Mouse (Mus musculus) heart, adult 8-10 months (tissue): ENCODE data around the gene Ugt1a5. TPM values are rescaled to one million over a fixed set of nuclear protein-coding genes. Genes with fewer than 3 reads are reported as not detected.

Source experiments
- DNase-seq: peaks from one replicate; pipeline ENCODE4 v3.0.0; 2022; ENCODE audit warnings: low spot score
- total RNA-seq, 4 experiments: library from RNA; stranded (reverse); gene quantifications; 2 replicates each; pipeline ENCODE4 v1.2.4; 2022

The Ugt1a5 gene
- total RNA-seq, 4 experiments from 2014 or later = 0.12 to 0.26 (median 0.22) TPM; not detected in 1

DNA sequence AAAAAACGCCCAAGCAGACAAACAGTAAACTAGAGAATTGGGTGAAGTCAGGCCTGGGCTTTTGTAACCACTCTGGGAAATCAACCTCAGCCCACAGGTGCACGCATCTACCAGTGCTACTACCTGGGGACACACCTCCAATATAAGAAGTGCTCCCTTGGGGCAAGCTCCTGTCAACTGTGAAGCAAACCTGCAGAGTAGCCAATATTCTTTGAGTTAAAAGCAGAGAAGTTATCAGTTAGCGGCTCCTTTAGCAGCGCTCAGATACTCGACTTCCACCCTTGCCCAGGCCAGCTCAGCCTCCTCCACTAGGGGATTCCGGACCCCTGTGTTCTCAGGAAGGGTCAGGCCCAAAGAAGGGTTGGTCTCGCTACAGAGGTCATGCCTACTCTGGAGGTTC lies 95.9 kb downstream of the Ugt1a5 start:
- DNase-seq = no peak

GRCm38 (mm10) chr1:88262255-88262654 lies 96.4 kb downstream of the Ugt1a5 start:
- DNase-seq = no peak

DNA sequence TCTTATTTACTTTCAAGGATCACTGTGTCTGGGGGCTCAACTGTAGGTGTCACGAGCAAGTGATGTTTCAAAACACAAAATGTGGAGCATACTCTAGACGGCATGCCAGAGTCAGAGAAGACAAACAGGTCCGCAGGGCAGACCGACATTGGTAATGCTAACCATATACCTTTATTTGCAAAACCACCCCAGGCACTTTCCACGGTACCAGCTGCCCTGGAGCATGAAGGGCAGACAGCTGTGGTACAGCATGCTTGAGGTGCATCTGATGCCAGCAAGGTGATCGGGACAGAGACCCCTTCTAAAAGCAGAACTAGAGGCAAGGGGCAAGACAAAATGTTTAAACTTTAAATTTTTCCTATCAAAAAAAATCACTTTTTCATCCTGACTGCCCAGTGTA lies 97.1 kb downstream of the Ugt1a5 start:
- DNase-seq = no peak

- DNase-seq = no peak
These were observed 98.0 kb downstream of the Ugt1a5 start for GRCm38 (mm10) chr1:88263778-88264177.

DNA sequence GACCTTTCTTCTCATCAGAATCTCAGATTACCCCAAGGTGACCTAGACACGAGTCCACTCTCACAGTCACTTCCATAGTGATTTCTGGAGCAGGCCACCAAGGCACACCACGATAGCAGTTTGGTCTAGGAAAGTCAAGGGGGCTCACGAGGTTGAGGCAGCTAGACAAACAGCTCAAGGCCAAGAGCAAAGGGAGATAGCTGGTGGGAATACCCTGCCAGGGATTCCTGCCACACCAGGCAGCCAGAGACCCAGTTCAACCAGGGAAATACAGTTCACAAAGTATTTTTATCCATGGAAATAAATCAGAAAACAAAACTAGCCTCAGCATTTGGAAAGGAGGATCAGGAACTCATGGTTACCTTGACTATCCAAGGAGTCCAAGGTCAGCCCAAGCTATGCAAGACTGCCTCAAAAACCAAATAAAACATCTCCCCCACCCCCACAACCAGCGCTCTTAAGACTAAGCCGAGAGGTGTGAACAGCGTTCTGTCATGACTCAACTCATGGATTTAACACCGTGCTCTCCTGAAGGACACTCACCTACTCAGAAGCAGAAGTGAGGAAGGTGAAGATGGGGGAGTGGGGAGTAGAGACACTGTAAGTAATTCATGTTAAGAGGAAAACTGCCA lies 98.5 kb downstream of the Ugt1a5 start:
- no peak for DNase-seq

DNA sequence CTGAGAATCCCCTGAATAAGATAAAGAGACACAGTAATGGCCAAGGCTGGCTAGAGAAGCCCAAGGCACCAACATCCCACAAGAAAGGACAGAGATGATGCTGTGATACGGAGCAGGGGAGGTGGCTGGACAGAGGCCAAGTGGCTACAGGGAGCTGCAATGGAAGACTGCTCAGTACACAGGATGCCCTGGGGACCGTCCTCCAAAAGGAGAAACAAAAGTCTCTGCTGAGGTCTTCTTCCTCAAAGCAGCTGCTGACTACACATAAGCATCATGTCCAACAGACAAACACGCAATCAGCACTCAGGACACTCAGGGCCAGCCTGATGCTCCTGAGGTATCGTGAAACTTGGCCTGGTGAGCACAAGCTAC lies 99.0 kb downstream of the Ugt1a5 start:
- DNase-seq = no peak

GRCm38 (mm10) chr1:88266123-88266522 lies 100.3 kb downstream of the Ugt1a5 start:
- no peak for DNase-seq

DNA sequence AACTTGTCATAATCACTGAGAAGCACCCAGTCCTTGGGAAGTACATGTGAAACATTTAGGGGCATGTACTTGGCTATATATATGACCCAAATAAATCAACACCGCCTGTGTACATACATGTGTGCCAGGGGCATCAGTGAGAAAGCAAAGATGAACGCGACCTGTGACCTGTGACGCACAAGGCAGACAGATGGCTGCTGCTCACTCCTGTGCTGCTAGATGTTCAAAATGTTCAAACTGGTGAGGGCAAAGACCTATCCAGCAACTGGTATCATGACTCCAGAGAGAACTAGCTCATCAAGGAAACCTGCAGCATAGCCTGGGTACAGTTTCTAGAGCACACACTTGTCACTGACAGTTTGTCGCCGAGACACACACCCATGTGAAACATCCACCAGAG lies 101.7 kb downstream of the Ugt1a5 start:
- DNase-seq = no peak

- no peak for DNase-seq
These were observed 102.3 kb downstream of the Ugt1a5 start for GRCm38 (mm10) chr1:88268070-88268469.

Other genes starting within 250 kb of the Ugt1a5 start
- gene Usp40, start 157.5 kb upstream of the Ugt1a5 start, total RNA-seq = 10 to 100 TPM; 13.8 to 17.4 (median 15.6) TPM
- not detected for gene Ugt1a10, start 110.6 kb upstream of the Ugt1a5 start, total RNA-seq
- gene Ugt1a9, start 95.2 kb upstream of the Ugt1a5 start, total RNA-seq = not detected
- gene Ugt1a8, start 78.2 kb upstream of the Ugt1a5 start, total RNA-seq = not detected
- 1 to 10 TPM in 2 of 4 experiments, under 1 TPM in 2; 0.68 to 1.4 (median 0.95) TPM for gene Ugt1a7c, start 71.0 kb upstream of the Ugt1a5 start, total RNA-seq
- gene Ugt1a6b, start 62.8 kb upstream of the Ugt1a5 start, total RNA-seq = 1 to 10 TPM in 2 of 4 experiments, under 1 TPM in 1, not detected in 1; 0.83 to 1.3 (median 1.1) TPM
- gene Ugt1a6a, start 31.2 kb upstream of the Ugt1a5 start, total RNA-seq = 1 to 10 TPM; 1.6 to 2.6 (median 2.4) TPM
- gene Ugt1a2, start 34.6 kb downstream of the Ugt1a5 start, total RNA-seq = under 1 TPM in 1 of 4 experiments, not detected in 3; 0.12 TPM
- gene Dnajb3, start 39.8 kb downstream of the Ugt1a5 start, total RNA-seq = under 1 TPM; 0.26 to 0.60 (median 0.41) TPM
- gene Ugt1a1, start 45.9 kb downstream of the Ugt1a5 start, total RNA-seq = not detected
- under 1 TPM in 1 of 4 experiments, not detected in 3; 0.35 TPM for gene Mroh2a, start 61.0 kb downstream of the Ugt1a5 start, total RNA-seq
- 10 to 100 TPM; 10.6 to 14.2 (median 11.0) TPM for gene Hjurp, start 111.6 kb downstream of the Ugt1a5 start, total RNA-seq
- gene Trpm8, start 111.6 kb downstream of the Ugt1a5 start, total RNA-seq = not detected
- not detected for gene Spp2, start 240.9 kb downstream of the Ugt1a5 start, total RNA-seq